Mouse (Mus musculus): Measurements from ENCODE around the gene Dcun1d2.

Dcun1d2 gene

GRCm38 (mm10) chr8:13217093-13217492 is 70.8 kb downstream of the Dcun1d2 start:
- in situ Hi-C loops (cut with MboI; ENCODE audit: low pct_unique_long_range_greater_than_20kb in 1 of 2, low sequenced_read_pairs in 2 of 2, unreplicated experiment in 1 of 2), result no loop called here

- in situ Hi-C loops (cut with MboI; ENCODE audit: low pct_unique_long_range_greater_than_20kb in 1 of 2, low sequenced_read_pairs in 2 of 2, unreplicated experiment in 1 of 2), result no loop called here
Measured at GRCm38 (mm10) chr8:13216386-13216785, 71.5 kb downstream of the Dcun1d2 start.

- in situ Hi-C loops (cut with MboI; ENCODE audit: low pct_unique_long_range_greater_than_20kb in 1 of 2, low sequenced_read_pairs in 2 of 2, unreplicated experiment in 1 of 2), result no loop called here
Measured at GRCm38 (mm10) chr8:13213479-13214268, 74.3 kb downstream of the Dcun1d2 start.

- in situ Hi-C loops (cut with MboI; ENCODE audit: low pct_unique_long_range_greater_than_20kb in 1 of 2, low sequenced_read_pairs in 2 of 2, unreplicated experiment in 1 of 2), result no loop called here
Measured at GRCm38 (mm10) chr8:13209770-13210169, 78.2 kb downstream of the Dcun1d2 start.

GRCm38 (mm10) chr8:13208627-13209355 is 79.1 kb downstream of the Dcun1d2 start:
- in situ Hi-C loops (cut with MboI; ENCODE audit: low pct_unique_long_range_greater_than_20kb in 1 of 2, low sequenced_read_pairs in 2 of 2, unreplicated experiment in 1 of 2), result no loop called here

- in situ Hi-C loops (cut with MboI; ENCODE audit: low pct_unique_long_range_greater_than_20kb in 1 of 2, low sequenced_read_pairs in 2 of 2, unreplicated experiment in 1 of 2), result no loop called here
Measured at GRCm38 (mm10) chr8:13206290-13206689, 81.6 kb downstream of the Dcun1d2 start.
